Mouse (Mus musculus): Measurements from ENCODE around the gene Cldn20. TPM values are rescaled to one million over a fixed set of nuclear protein-coding genes. Genes with fewer than 3 reads are reported as not detected.

Cldn20 gene
- polyA plus RNA-seq, 1 experiment from 2014 or later = not detected

- 24% methylated on average over 1 of the region's 1 CpGs for WGBS
- H3K9me3 ChIP-seq (ENCODE audit: control insufficient read depth, low read length) = no peaks in the 10 kb centered on the region
- H3K9ac ChIP-seq (ENCODE audit: low read length) = no peak overlapping the region
- peak; percentile 74 for DNase-seq (ENCODE audit: low spot score)
- no peaks in the 10 kb centered on the region for H3K27me3 ChIP-seq (ENCODE audit: control insufficient read depth, insufficient read depth, low read length)
- no peak overlapping the region for H3K4me2 ChIP-seq (ENCODE audit: low read depth, low read length, severe bottlenecking)
- H3K4me1 ChIP-seq (replicated peaks; ENCODE audit: control insufficient read depth, insufficient read depth, low read length) = no peaks in the 10 kb centered on the region
- no peaks in the 10 kb centered on the region for H3K36me3 ChIP-seq (ENCODE audit: control insufficient read depth, insufficient read depth, low read length)
- ATAC-seq (replicated peaks; ENCODE audit: low FRiP score) = peak; percentile 67
- no peak overlapping the region for H3K27ac ChIP-seq (ENCODE audit: low read depth, low read length)
- H3K4me3 ChIP-seq (ENCODE audit: low read depth, low read length) = no peak overlapping the region
Observed at GRCm38 (mm10) chr17:3509841-3510240, 22.5 kb upstream of the Cldn20 start.

- ATAC-seq (replicated peaks; ENCODE audit: low FRiP score) (no peak), DNase-seq (ENCODE audit: low spot score) (no peak)
- H3K4me1 ChIP-seq (replicated peaks; ENCODE audit: control insufficient read depth, insufficient read depth, low read length) = no peaks in the 10 kb centered on the region
- no peak overlapping the region for H3K4me2 ChIP-seq (ENCODE audit: low read depth, low read length, severe bottlenecking)
- H3K9ac ChIP-seq (ENCODE audit: low read length) = no peak overlapping the region
- no peaks in the 10 kb centered on the region for H3K9me3 ChIP-seq (ENCODE audit: control insufficient read depth, low read length)
- no peaks in the 10 kb centered on the region for H3K36me3 ChIP-seq (ENCODE audit: control insufficient read depth, insufficient read depth, low read length)
- no peak overlapping the region for H3K27ac ChIP-seq (ENCODE audit: low read depth, low read length)
- no peaks in the 10 kb centered on the region for H3K27me3 ChIP-seq (ENCODE audit: control insufficient read depth, insufficient read depth, low read length)
- no peak overlapping the region for H3K4me3 ChIP-seq (ENCODE audit: low read depth, low read length)
- 85% methylated on average over 5 of the region's 5 CpGs for WGBS
Observed at GRCm38 (mm10) chr17:3514316-3514715, 18.0 kb upstream of the Cldn20 start.

GRCm38 (mm10) chr17:3515851-3516250 is 16.5 kb upstream of the Cldn20 start:
- Histone ChIP-seq H3K9me3 (ENCODE audit: control insufficient read depth, low read length) (no peaks in the 10 kb centered on the region), H3K27ac (ENCODE audit: low read depth, low read length) (no peak overlapping the region), H3K4me3 (ENCODE audit: low read depth, low read length) (no peak overlapping the region), H3K36me3 (ENCODE audit: control insufficient read depth, insufficient read depth, low read length) (no peaks in the 10 kb centered on the region), H3K27me3 (ENCODE audit: control insufficient read depth, insufficient read depth, low read length) (no peaks in the 10 kb centered on the region), H3K4me1 (replicated peaks; ENCODE audit: control insufficient read depth, insufficient read depth, low read length) (no peaks in the 10 kb centered on the region), H3K9ac (ENCODE audit: low read length) (no peak overlapping the region), H3K4me2 (ENCODE audit: low read depth, low read length, severe bottlenecking) (no peak overlapping the region)
- ATAC-seq (replicated peaks; ENCODE audit: low FRiP score) (no peak), DNase-seq (ENCODE audit: low spot score) (no peak)
- 89% methylated on average over 8 of the region's 8 CpGs for WGBS

GRCm38 (mm10) chr17:3516406-3516805 is 15.9 kb upstream of the Cldn20 start:
- no peak for DNase-seq (ENCODE audit: low spot score)
- no peaks in the 10 kb centered on the region for H3K4me1 ChIP-seq (replicated peaks; ENCODE audit: control insufficient read depth, insufficient read depth, low read length)
- no peak overlapping the region for H3K27ac ChIP-seq (ENCODE audit: low read depth, low read length)
- no peak overlapping the region for H3K9ac ChIP-seq (ENCODE audit: low read length)
- no peaks in the 10 kb centered on the region for H3K9me3 ChIP-seq (ENCODE audit: control insufficient read depth, low read length)
- H3K27me3 ChIP-seq (ENCODE audit: control insufficient read depth, insufficient read depth, low read length) = no peaks in the 10 kb centered on the region
- no peak overlapping the region for H3K4me2 ChIP-seq (ENCODE audit: low read depth, low read length, severe bottlenecking)
- WGBS = 46% methylated on average over 9 of the region's 9 CpGs
- no peak overlapping the region for H3K4me3 ChIP-seq (ENCODE audit: low read depth, low read length)
- no peak for ATAC-seq (replicated peaks; ENCODE audit: low FRiP score)
- no peaks in the 10 kb centered on the region for H3K36me3 ChIP-seq (ENCODE audit: control insufficient read depth, insufficient read depth, low read length)

- Histone ChIP-seq H3K36me3 (ENCODE audit: control insufficient read depth, insufficient read depth, low read length) (no peaks in the 10 kb centered on the region), H3K4me2 (ENCODE audit: low read depth, low read length, severe bottlenecking) (no peak overlapping the region), H3K4me3 (ENCODE audit: low read depth, low read length) (no peak overlapping the region), H3K27ac (ENCODE audit: low read depth, low read length) (no peak overlapping the region), H3K9me3 (ENCODE audit: control insufficient read depth, low read length) (no peaks in the 10 kb centered on the region), H3K9ac (ENCODE audit: low read length) (no peak overlapping the region), H3K4me1 (replicated peaks; ENCODE audit: control insufficient read depth, insufficient read depth, low read length) (no peaks in the 10 kb centered on the region), H3K27me3 (ENCODE audit: control insufficient read depth, insufficient read depth, low read length) (no peaks in the 10 kb centered on the region)
- ATAC-seq (replicated peaks; ENCODE audit: low FRiP score) (no peak), DNase-seq (ENCODE audit: low spot score) (no peak)
- 93% methylated on average over 5 of the region's 5 CpGs for WGBS
Observed at GRCm38 (mm10) chr17:3520344-3520743, 12.0 kb upstream of the Cldn20 start.

- ATAC-seq (replicated peaks; ENCODE audit: low FRiP score) (no peak), DNase-seq (ENCODE audit: low spot score) (no peak)
- Histone ChIP-seq H3K36me3 (ENCODE audit: control insufficient read depth, insufficient read depth, low read length) (no peaks in the 10 kb centered on the region), H3K9ac (ENCODE audit: low read length) (no peak overlapping the region), H3K4me3 (ENCODE audit: low read depth, low read length) (no peak overlapping the region), H3K27me3 (ENCODE audit: control insufficient read depth, insufficient read depth, low read length) (no peaks in the 10 kb centered on the region), H3K4me2 (ENCODE audit: low read depth, low read length, severe bottlenecking) (no peak overlapping the region), H3K9me3 (ENCODE audit: control insufficient read depth, low read length) (no peaks in the 10 kb centered on the region), H3K4me1 (replicated peaks; ENCODE audit: control insufficient read depth, insufficient read depth, low read length) (no peaks in the 10 kb centered on the region), H3K27ac (ENCODE audit: low read depth, low read length) (no peak overlapping the region)
- 90% methylated on average over 6 of the region's 6 CpGs for WGBS
Observed at GRCm38 (mm10) chr17:3527841-3528471, 4.4 kb upstream of the Cldn20 start.

GRCm38 (mm10) chr17:3529523-3529922 is 2.8 kb upstream of the Cldn20 start:
- DNase-seq (ENCODE audit: low spot score) (no peak), ATAC-seq (replicated peaks; ENCODE audit: low FRiP score) (no peak)
- 75% methylated on average over 3 of the region's 3 CpGs for WGBS
- Histone ChIP-seq H3K9ac (ENCODE audit: low read length) (no peak overlapping the region), H3K27ac (ENCODE audit: low read depth, low read length) (no peak overlapping the region), H3K4me3 (ENCODE audit: low read depth, low read length) (no peak overlapping the region), H3K4me2 (ENCODE audit: low read depth, low read length, severe bottlenecking) (no peak overlapping the region), H3K4me1 (replicated peaks; ENCODE audit: control insufficient read depth, insufficient read depth, low read length) (no peaks in the 10 kb centered on the region), H3K36me3 (ENCODE audit: control insufficient read depth, insufficient read depth, low read length) (no peaks in the 10 kb centered on the region), H3K27me3 (ENCODE audit: control insufficient read depth, insufficient read depth, low read length) (no peaks in the 10 kb centered on the region), H3K9me3 (ENCODE audit: control insufficient read depth, low read length) (no peaks in the 10 kb centered on the region)

- no peak overlapping the region for H3K4me3 ChIP-seq (ENCODE audit: low read depth, low read length)
- no peak overlapping the region for H3K27ac ChIP-seq (ENCODE audit: low read depth, low read length)
- H3K4me1 ChIP-seq (replicated peaks; ENCODE audit: control insufficient read depth, insufficient read depth, low read length) = no peaks in the 10 kb centered on the region
- H3K9me3 ChIP-seq (ENCODE audit: control insufficient read depth, low read length) = no peaks in the 10 kb centered on the region
- DNase-seq (ENCODE audit: low spot score) (no peak), ATAC-seq (replicated peaks; ENCODE audit: low FRiP score) (no peak)
- no peak overlapping the region for H3K4me2 ChIP-seq (ENCODE audit: low read depth, low read length, severe bottlenecking)
- no peak overlapping the region for H3K9ac ChIP-seq (ENCODE audit: low read length)
- no peaks in the 10 kb centered on the region for H3K36me3 ChIP-seq (ENCODE audit: control insufficient read depth, insufficient read depth, low read length)
- 67% methylated on average over 7 of the region's 7 CpGs for WGBS
- H3K27me3 ChIP-seq (ENCODE audit: control insufficient read depth, insufficient read depth, low read length) = no peaks in the 10 kb centered on the region
Observed at GRCm38 (mm10) chr17:3530549-3530948, 1.8 kb upstream of the Cldn20 start.

- Histone ChIP-seq H3K9me3 (ENCODE audit: control insufficient read depth, low read length) (no peaks in the 10 kb centered on the region), H3K27ac (ENCODE audit: low read depth, low read length) (no peak overlapping the region), H3K9ac (ENCODE audit: low read length) (no peak overlapping the region), H3K4me1 (replicated peaks; ENCODE audit: control insufficient read depth, insufficient read depth, low read length) (no peaks in the 10 kb centered on the region), H3K4me2 (ENCODE audit: low read depth, low read length, severe bottlenecking) (no peak overlapping the region), H3K27me3 (ENCODE audit: control insufficient read depth, insufficient read depth, low read length) (no peaks in the 10 kb centered on the region), H3K36me3 (ENCODE audit: control insufficient read depth, insufficient read depth, low read length) (no peaks in the 10 kb centered on the region), H3K4me3 (ENCODE audit: low read depth, low read length) (no peak overlapping the region)
- no peak for DNase-seq (ENCODE audit: low spot score)
- WGBS = 79% methylated on average over 1 of the region's 1 CpGs
- ATAC-seq (replicated peaks; ENCODE audit: low FRiP score) = no peak
Observed at GRCm38 (mm10) chr17:3531641-3532040, 713 bp upstream of the Cldn20 start.

Measured in forebrain, embryonic 11.5 days (tissue).